ENCODE assay signal across 10 mouse cellular contexts in genomic region chr3:98089702-98090101, GRCm38 (mm10).
DNase-seq lines count a peak whose midpoint lies in the region; ATAC-seq lines count a peak whose summit lies in the region.
"Had no signal": no experiment of that assay in that cellular context is flagged by ENCODE, and none has a peak within 500 bp of the region (broad histone marks: within the 10 kb centered on the region; RNA-seq: fewer than 3 reads in every experiment).

No protein-coding gene starts in this region.

- WGBS in forebrain, embryonic 13.5 days: 85% methylated on average over 5 of the region's 5 CpGs
- WGBS in forebrain, embryonic 10.5 days: 89% methylated on average over 5 of the region's 5 CpGs
- 78% methylated on average over 5 of the region's 5 CpGs for WGBS in kidney, embryonic 16.5 days
- 66% methylated on average over 5 of the region's 5 CpGs for WGBS in embryonic facial prominence, embryonic 15.5 days

- H3K9ac ChIP-seq in forebrain, embryonic 13.5 days: no peak overlapping the region
- no peak overlapping the region for H3K9ac ChIP-seq in kidney, embryonic 16.5 days (replicated peaks; ENCODE audit: low read length)
- H3K9ac ChIP-seq in embryonic facial prominence, embryonic 15.5 days: no peak overlapping the region
- H3K9ac ChIP-seq: midbrain, embryonic 12.5 days had no signal

- DNase-seq in forebrain, embryonic 10.5 days (ENCODE audit: extremely low spot score, low spot score): no peak
- DNase-seq in kidney, adult 9 months: no peak
- peak; percentile 25 for DNase-seq in 3T3-L1 (ENCODE audit: low read depth, low spot score)
- DNase-seq in urinary bladder, postnatal 10 days (ENCODE audit: low spot score): no peak
- no peak for DNase-seq in T-cell, adult 2 months (ENCODE audit: low spot score)
- DNase-seq: gastrocnemius, postnatal 25 days had no signal

- no peak overlapping the region for H3K27ac ChIP-seq in forebrain, embryonic 13.5 days
- H3K27ac ChIP-seq in forebrain, embryonic 10.5 days: no peak overlapping the region
- peak overlapping the region; percentile 62; the same call in 1 of the 2 replicates for H3K27ac ChIP-seq in kidney, embryonic 16.5 days (ENCODE audit: low read length)
- H3K27ac ChIP-seq in embryonic facial prominence, embryonic 15.5 days (replicated peaks): peak overlapping the region; percentile 58; the same call in 1 of the 2 replicates
- H3K27ac ChIP-seq: midbrain, embryonic 12.5 days had no signal

- peaks cover 17% of the 10 kb centered on the region for H3K36me3 ChIP-seq in forebrain, embryonic 13.5 days (ENCODE audit: poor library complexity, severe bottlenecking)
- peaks cover 55% of the 10 kb centered on the region for H3K36me3 ChIP-seq in forebrain, embryonic 10.5 days (replicated peaks)
- peaks cover 16% of the 10 kb centered on the region for H3K36me3 ChIP-seq in kidney, embryonic 16.5 days (ENCODE audit: insufficient read depth, low read length)
- no peaks in the 10 kb centered on the region for H3K36me3 ChIP-seq in embryonic facial prominence, embryonic 15.5 days
- H3K36me3 ChIP-seq: midbrain, embryonic 12.5 days had no signal

- no peaks in the 10 kb centered on the region for H3K27me3 ChIP-seq in forebrain, embryonic 13.5 days
- H3K27me3 ChIP-seq in forebrain, embryonic 10.5 days (ENCODE audit: poor library complexity, severe bottlenecking): no peaks in the 10 kb centered on the region
- no peaks in the 10 kb centered on the region for H3K27me3 ChIP-seq in kidney, embryonic 16.5 days (ENCODE audit: insufficient read depth, low read length)
- no peaks in the 10 kb centered on the region for H3K27me3 ChIP-seq in embryonic facial prominence, embryonic 15.5 days
- H3K27me3 ChIP-seq: midbrain, embryonic 12.5 days had no signal

- H3K9me3 ChIP-seq in forebrain, embryonic 13.5 days (replicated peaks): no peaks in the 10 kb centered on the region
- H3K9me3 ChIP-seq in forebrain, embryonic 10.5 days: no peaks in the 10 kb centered on the region
- H3K9me3 ChIP-seq in kidney, embryonic 16.5 days (ENCODE audit: low read length): no peaks in the 10 kb centered on the region
- no peaks in the 10 kb centered on the region for H3K9me3 ChIP-seq in embryonic facial prominence, embryonic 15.5 days (replicated peaks)
- H3K9me3 ChIP-seq: midbrain, embryonic 12.5 days had no signal

- no peak overlapping the region for H3K4me2 ChIP-seq in forebrain, embryonic 13.5 days
- H3K4me2 ChIP-seq in kidney, embryonic 16.5 days (replicated peaks; ENCODE audit: low read depth, low read length): no peak overlapping the region
- H3K4me2 ChIP-seq in embryonic facial prominence, embryonic 15.5 days (replicated peaks): no peak overlapping the region
- H3K4me2 ChIP-seq: midbrain, embryonic 12.5 days had no signal

- peaks cover 34% of the 10 kb centered on the region for H3K4me1 ChIP-seq in forebrain, embryonic 13.5 days
- peaks cover 58% of the 10 kb centered on the region for H3K4me1 ChIP-seq in forebrain, embryonic 10.5 days
- H3K4me1 ChIP-seq in kidney, embryonic 16.5 days (ENCODE audit: insufficient read depth, low read length): peaks cover 49% of the 10 kb centered on the region
- H3K4me1 ChIP-seq in embryonic facial prominence, embryonic 15.5 days: peaks cover 64% of the 10 kb centered on the region

- peak; percentile 22; the same call in 1 of the 2 replicates for ATAC-seq in forebrain, embryonic 13.5 days
- ATAC-seq in kidney, embryonic 16.5 days (ENCODE audit: low FRiP score, low TSS enrichment): no peak
- ATAC-seq in embryonic facial prominence, embryonic 15.5 days (ENCODE audit: insufficient number of reproducible peaks, low FRiP score, low TSS enrichment, low read depth): peak; percentile 16; the same call in 1 of the 2 replicates

- H3K4me3 ChIP-seq in forebrain, embryonic 13.5 days: no peak overlapping the region
- no peak overlapping the region for H3K4me3 ChIP-seq in forebrain, embryonic 10.5 days
- no peak overlapping the region for H3K4me3 ChIP-seq in kidney, embryonic 16.5 days (ENCODE audit: low read length)
- H3K4me3 ChIP-seq in embryonic facial prominence, embryonic 15.5 days (replicated peaks): no peak overlapping the region
- H3K4me3 ChIP-seq: midbrain, embryonic 12.5 days had no signal

Comparison
In these comparisons a context has a peak if more than half of its experiments do, and no peak if none do; other contexts are left out.
1. H3K27ac ChIP-seq: peak in kidney, embryonic 16.5 days (single experiment) and embryonic facial prominence, embryonic 15.5 days (single experiment); none in forebrain, embryonic 13.5 days (single experiment) and forebrain, embryonic 10.5 days (single experiment).